Mouse (Mus musculus) lung, embryonic 14.5 days (tissue): ENCODE results near the gene Nkx3-2. TPM values are rescaled to one million over a fixed set of nuclear protein-coding genes. Genes with fewer than 3 reads are reported as not detected.

Experiments
- ATAC-seq: fragments of 200-750 bp; cut with Nextera tagmentation; 2 replicates; pipeline ENCODE4 v1.8.0; 2017; ENCODE audit warnings: mild to moderate bottlenecking, moderate TSS enrichment, moderate library complexity; ENCODE audit not compliant: insufficient read depth
- DNase-seq: peaks from one replicate; pipeline ENCODE4 v3.0.0-alpha.2; 2015
- H3K27ac ChIP-seq: fragments of 300-500 bp; sonication (generic); 2 replicates; pipeline ENCODE4 v1.5.1; 2014; ENCODE audit warnings: low read depth, mild to moderate bottlenecking, moderate library complexity
- H3K27me3 ChIP-seq: fragments of 300-500 bp; sonication (generic); 2 replicates; pipeline ENCODE4 v1.6.1; 2014; ENCODE audit warnings: low read length, control low read depth; ENCODE audit not compliant: insufficient read depth
- H3K36me3 ChIP-seq: fragments of 300-500 bp; sonication (generic); 2 replicates; pipeline ENCODE4 v1.6.1; 2014; ENCODE audit warnings: control low read depth; ENCODE audit not compliant: insufficient read depth
- H3K4me1 ChIP-seq: fragments of 300-500 bp; sonication (generic); 2 replicates; pipeline ENCODE4 v1.6.1; 2014; ENCODE audit warnings: antibody characterized with exemption, control low read depth; ENCODE audit not compliant: insufficient read depth
- H3K4me2 ChIP-seq: fragments of 300-500 bp; sonication (generic); 2 replicates; pipeline ENCODE4 v1.6.1; 2014; ENCODE audit warnings: mild to moderate bottlenecking
- H3K4me3 ChIP-seq: fragments of 300-500 bp; sonication (generic); 2 replicates; pipeline ENCODE4 v1.5.1; 2014; ENCODE audit warnings: low read depth, low read length
- H3K9ac ChIP-seq: fragments of 300-500 bp; sonication (generic); 2 replicates; pipeline ENCODE4 v1.6.1; 2014
- H3K9me3 ChIP-seq: fragments of 300-500 bp; sonication (generic); 2 replicates; pipeline ENCODE4 v1.6.1; 2016; ENCODE audit warnings: low read depth, low read length, control low read depth
- CTCF ChIP-seq: IDR thresholded peaks from 2 replicates; pipeline ENCODE4 v1.5.1; 2016; ENCODE audit warnings: antibody characterized with exemption, low read depth
- WGBS: fragments of 180-500 bp; shearing (Covaris S2); extraction: QIAGEN DNeasy Blood & Tissue Kit; methylation state at CpG from one replicate; pipeline ENCODE4 v1.1.7; 2014; 5-methylcytosine and 5-hydroxymethylcytosine counted together
- polyA plus RNA-seq: library from polyadenylated mRNA; unstranded; fragments of >200 nt; fragmentation: Nextera tagmentation; extraction: Ambion mirVana; gene quantifications from 2 replicates; pipeline ENCODE4 v1.2.1, GENCODE M21; 2014

Nkx3-2 gene
- polyA plus RNA-seq, 1 experiment from 2014 or later: not detected

DNA sequence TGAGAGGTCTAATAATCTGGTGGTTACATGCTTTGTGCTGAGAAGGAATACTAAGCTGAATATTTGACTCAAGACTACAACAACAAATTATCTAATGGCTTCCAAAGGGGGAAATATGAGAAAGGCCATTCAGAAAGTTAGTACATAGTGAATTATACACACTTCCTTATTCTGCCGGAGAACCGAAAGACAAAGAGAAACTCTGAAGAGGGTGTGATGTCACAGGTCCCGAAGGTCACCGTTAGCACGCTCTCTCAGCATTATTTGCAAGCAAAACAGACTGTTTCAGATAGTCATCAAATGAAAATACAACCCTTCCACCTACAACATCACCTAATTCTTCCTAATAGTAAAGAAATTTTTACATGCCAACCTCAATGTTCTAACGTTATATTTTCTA lies 25.5 kb downstream of the Nkx3-2 start:
- Histone ChIP-seq H3K9ac (no peak overlapping the region), H3K4me2 (no peak overlapping the region), H3K36me3 (no peaks in the 10 kb centered on the region), H3K9me3 (no peaks in the 10 kb centered on the region), H3K4me3 (no peak overlapping the region), H3K4me1 (no peaks in the 10 kb centered on the region), H3K27ac (no peak overlapping the region), H3K27me3 (peaks cover 6% of the 10 kb centered on the region; the same call in 1 of the 2 replicates)
- ATAC-seq (no peak), DNase-seq (no peak)
- TF ChIP-seq CTCF: no peak
- WGBS: 59% methylated on average over 6 of the region's 6 CpGs

DNA sequence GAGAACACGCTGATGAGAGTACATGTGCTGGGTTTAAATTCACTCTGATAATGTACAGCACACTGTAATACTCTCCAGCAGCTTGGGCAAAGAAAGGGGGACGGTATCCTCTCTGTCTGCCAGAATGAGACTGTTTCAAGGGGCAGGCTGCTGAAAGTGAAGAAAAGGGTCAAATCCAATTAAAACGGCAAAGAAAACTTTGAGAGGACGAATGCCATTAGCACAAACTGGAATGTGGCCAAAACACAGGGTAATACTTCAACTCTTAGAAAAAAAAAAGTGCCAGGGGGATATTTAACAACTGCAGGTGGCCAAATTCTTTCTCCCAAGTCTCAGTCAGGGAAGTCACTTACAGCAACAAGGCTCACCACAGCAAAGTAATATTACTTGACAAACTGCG lies 27.3 kb downstream of the Nkx3-2 start:
- ATAC-seq: no peak

DNA sequence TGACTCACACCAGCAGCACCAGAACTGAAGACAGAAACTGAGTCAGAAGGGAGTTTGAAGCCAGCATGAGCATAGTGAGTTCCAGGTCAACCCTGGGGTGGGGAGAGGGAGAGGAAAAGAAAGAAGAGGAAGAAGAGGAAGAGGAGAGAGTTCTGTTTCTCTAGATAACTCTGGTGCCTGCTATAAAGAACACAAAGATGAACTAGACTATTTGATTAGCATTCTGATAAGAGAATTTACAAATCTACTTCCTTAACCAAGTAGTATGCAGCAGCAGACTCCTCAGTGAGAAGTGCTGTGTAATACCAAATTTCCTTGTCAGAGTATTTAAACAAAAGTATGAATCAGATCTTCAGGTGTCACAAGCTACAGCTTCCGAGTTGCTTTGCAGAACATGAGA lies 37.3 kb downstream of the Nkx3-2 start:
- Histone ChIP-seq H3K9ac (no peak overlapping the region), H3K27ac (no peak overlapping the region), H3K27me3 (no peaks in the 10 kb centered on the region), H3K4me1 (no peaks in the 10 kb centered on the region), H3K9me3 (no peaks in the 10 kb centered on the region), H3K4me3 (no peak overlapping the region), H3K4me2 (no peak overlapping the region), H3K36me3 (no peaks in the 10 kb centered on the region)
- no peak for TF ChIP-seq CTCF
- ATAC-seq: no peak
- WGBS: 55% methylated on average over 1 of the region's 1 CpGs
- DNase-seq: no peak

More for the DNA sequence above, 27.3 kb downstream of the Nkx3-2 start:
- 51% methylated on average over 5 of the region's 5 CpGs for WGBS
- Histone ChIP-seq H3K27ac (no peak overlapping the region), H3K36me3 (no peaks in the 10 kb centered on the region), H3K4me3 (no peak overlapping the region), H3K9ac (no peak overlapping the region), H3K27me3 (no peaks in the 10 kb centered on the region), H3K4me1 (no peaks in the 10 kb centered on the region), H3K4me2 (no peak overlapping the region), H3K9me3 (no peaks in the 10 kb centered on the region)
- TF ChIP-seq CTCF: no peak
- DNase-seq: no peak

DNA sequence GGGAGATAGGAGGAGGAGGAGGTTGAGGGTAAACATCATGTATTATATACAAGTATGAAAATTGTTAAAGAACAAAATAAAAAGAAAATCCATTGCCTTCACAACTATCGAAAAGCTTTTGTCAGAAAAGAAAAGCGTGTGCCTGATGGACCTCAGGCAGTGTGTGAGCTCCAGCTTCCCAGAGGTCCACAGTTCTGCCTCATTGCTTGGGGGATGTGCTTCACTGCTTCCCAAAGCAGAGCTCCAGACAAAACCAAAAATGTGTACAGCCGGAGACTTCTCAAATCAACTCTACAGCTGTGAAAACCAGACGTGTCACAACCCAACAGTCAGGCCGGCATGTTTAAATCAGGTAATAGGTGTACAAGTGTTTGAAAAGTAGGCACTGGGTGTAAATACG lies 38.7 kb downstream of the Nkx3-2 start:
- ATAC-seq (no peak), DNase-seq (no peak)
- no peaks in the 10 kb centered on the region for H3K9me3 ChIP-seq
- no peaks in the 10 kb centered on the region for H3K36me3 ChIP-seq
- H3K9ac ChIP-seq: no peak overlapping the region
- no peaks in the 10 kb centered on the region for H3K27me3 ChIP-seq
- no peak for TF ChIP-seq CTCF
- no peaks in the 10 kb centered on the region for H3K4me1 ChIP-seq
- H3K4me2 ChIP-seq: no peak overlapping the region
- H3K27ac ChIP-seq: no peak overlapping the region
- WGBS: 79% methylated on average over 6 of the region's 6 CpGs
- no peak overlapping the region for H3K4me3 ChIP-seq

Other genes starting within 250 kb of the Nkx3-2 start
- gene Rab28, start 56.3 kb downstream of the Nkx3-2 start, polyA plus RNA-seq: 63.9 and 66.6 TPM in 2 replicates
- 21.9 and 23.9 TPM in 2 replicates for gene Bod1l, start 79.8 kb upstream of the Nkx3-2 start, polyA plus RNA-seq